Mouse (Mus musculus) neural tube, embryonic 12.5 days (tissue): ENCODE results near the gene 1700013G24Rik. TPM values are rescaled to one million over a fixed set of nuclear protein-coding genes. Genes with fewer than 3 reads are reported as not detected.

Experiments used
- ATAC-seq: fragments of 200-750 bp; cut with Nextera tagmentation; 2 replicates; pipeline ENCODE4 v1.8.0; 2017; ENCODE audit warnings: low read depth, mild to moderate bottlenecking, moderate TSS enrichment, moderate library complexity; ENCODE audit not compliant: low FRiP score
- H3K27ac ChIP-seq: fragments of 300-500 bp; sonication (generic); 2 replicates; pipeline ENCODE4 v1.5.1; 2016
- H3K27me3 ChIP-seq: fragments of 300-500 bp; sonication (generic); replicated peaks from 2 replicates; pipeline ENCODE4 v1.6.1; 2016; ENCODE audit warnings: mild to moderate bottlenecking
- H3K36me3 ChIP-seq: fragments of 300-500 bp; sonication (generic); 2 replicates; pipeline ENCODE4 v1.6.1; 2016; ENCODE audit warnings: mild to moderate bottlenecking
- H3K4me1 ChIP-seq: fragments of 300-500 bp; sonication (generic); 2 replicates; pipeline ENCODE4 v1.6.1; 2016
- H3K4me2 ChIP-seq: fragments of 300-500 bp; sonication (generic); replicated peaks from 2 replicates; pipeline ENCODE4 v1.6.1; 2016; ENCODE audit warnings: mild to moderate bottlenecking
- H3K4me3 ChIP-seq: fragments of 300-500 bp; sonication (generic); 2 replicates; pipeline ENCODE4 v1.5.1; 2016
- H3K9ac ChIP-seq: fragments of 300-500 bp; sonication (generic); 2 replicates; pipeline ENCODE4 v1.6.1; 2016; ENCODE audit warnings: mild to moderate bottlenecking
- H3K9me3 ChIP-seq: fragments of 300-500 bp; sonication (generic); 2 replicates; pipeline ENCODE4 v1.6.1; 2016; ENCODE audit warnings: mild to moderate bottlenecking
- WGBS: fragments of 180-500 bp; shearing (Covaris S2); methylation state at CpG from one replicate; pipeline ENCODE4 v1.1.7; 2016; 5-methylcytosine and 5-hydroxymethylcytosine counted together
- polyA plus RNA-seq: library from polyadenylated mRNA; unstranded; fragments of >200 nt; fragmentation: Nextera tagmentation; extraction: Ambion mirVana; gene quantifications from 2 replicates; pipeline ENCODE4 v1.2.1, GENCODE M21; 2016

The 1700013G24Rik gene
- polyA plus RNA-seq, 1 experiment from 2014 or later: not detected

GRCm38 (mm10) chr4:137480993-137481340, 27.9 kb downstream of the 1700013G24Rik start:
- peaks cover 69% of the 10 kb centered on the region for H3K4me1 ChIP-seq
- H3K27ac ChIP-seq: no peak overlapping the region
- H3K4me3 ChIP-seq: no peak overlapping the region

GRCm38 (mm10) chr4:137481381-137482030, 28.4 kb downstream of the 1700013G24Rik start:
- Histone ChIP-seq H3K4me1 (peaks cover 69% of the 10 kb centered on the region), H3K4me3 (no peak overlapping the region), H3K27ac (no peak overlapping the region), H3K27me3 (0 out of 2 replicates have a peak, but pooled peaks cover 2% of the 10 kb centered on the region), H3K9ac (no peak overlapping the region), H3K4me2 (no peak overlapping the region), H3K9me3 (no peaks in the 10 kb centered on the region), H3K36me3 (no peaks in the 10 kb centered on the region)
- ATAC-seq: no peak
- WGBS: 42% methylated on average over 13 of the region's 13 CpGs

More at GRCm38 (mm10) chr4:137480993-137481340, 27.9 kb downstream of the 1700013G24Rik start:
- H3K9me3 ChIP-seq: no peaks in the 10 kb centered on the region
- H3K27me3 ChIP-seq: 0 out of 2 replicates have a peak, but pooled peaks cover 6% of the 10 kb centered on the region
- H3K36me3 ChIP-seq: no peaks in the 10 kb centered on the region
- no peak overlapping the region for H3K4me2 ChIP-seq
- no peak for ATAC-seq
- WGBS: 12% methylated on average over 1 of the region's 1 CpGs
- no peak overlapping the region for H3K9ac ChIP-seq

GRCm38 (mm10) chr4:137483871-137484270, 30.8 kb downstream of the 1700013G24Rik start:
- Histone ChIP-seq H3K36me3 (no peaks in the 10 kb centered on the region), H3K27me3 (0 out of 2 replicates have a peak, but pooled peaks cover 2% of the 10 kb centered on the region), H3K9ac (no peak overlapping the region), H3K4me3 (no peak overlapping the region), H3K4me1 (peaks cover 84% of the 10 kb centered on the region), H3K27ac (no peak overlapping the region), H3K9me3 (no peaks in the 10 kb centered on the region), H3K4me2 (no peak overlapping the region)
- ATAC-seq: no peak
- 81% methylated on average over 16 of the region's 16 CpGs for WGBS

- Histone ChIP-seq H3K36me3 (no peaks in the 10 kb centered on the region), H3K27ac (no peak overlapping the region), H3K27me3 (no peaks in the 10 kb centered on the region), H3K9me3 (no peaks in the 10 kb centered on the region), H3K9ac (no peak overlapping the region), H3K4me3 (no peak overlapping the region), H3K4me1 (peaks cover 85% of the 10 kb centered on the region), H3K4me2 (no peak overlapping the region)
- WGBS: 74% methylated on average over 7 of the region's 7 CpGs
- ATAC-seq: no peak
Observed at GRCm38 (mm10) chr4:137484586-137484985, 31.5 kb downstream of the 1700013G24Rik start.

GRCm38 (mm10) chr4:137485258-137485960, 32.3 kb downstream of the 1700013G24Rik start:
- no peaks in the 10 kb centered on the region for H3K36me3 ChIP-seq
- no peak overlapping the region for H3K4me3 ChIP-seq
- H3K4me2 ChIP-seq: 0 out of 2 replicates have a peak overlapping the region, but pooled peaks have one; percentile 18
- no peaks in the 10 kb centered on the region for H3K27me3 ChIP-seq
- H3K4me1 ChIP-seq: peaks cover 77% of the 10 kb centered on the region
- H3K27ac ChIP-seq: no peak overlapping the region
- 22% methylated on average over 14 of the region's 14 CpGs for WGBS
- no peak for ATAC-seq
- 0 out of 2 replicates have a peak overlapping the region, but pooled peaks have one; percentile 18 for H3K9ac ChIP-seq
- no peaks in the 10 kb centered on the region for H3K9me3 ChIP-seq

DNA sequence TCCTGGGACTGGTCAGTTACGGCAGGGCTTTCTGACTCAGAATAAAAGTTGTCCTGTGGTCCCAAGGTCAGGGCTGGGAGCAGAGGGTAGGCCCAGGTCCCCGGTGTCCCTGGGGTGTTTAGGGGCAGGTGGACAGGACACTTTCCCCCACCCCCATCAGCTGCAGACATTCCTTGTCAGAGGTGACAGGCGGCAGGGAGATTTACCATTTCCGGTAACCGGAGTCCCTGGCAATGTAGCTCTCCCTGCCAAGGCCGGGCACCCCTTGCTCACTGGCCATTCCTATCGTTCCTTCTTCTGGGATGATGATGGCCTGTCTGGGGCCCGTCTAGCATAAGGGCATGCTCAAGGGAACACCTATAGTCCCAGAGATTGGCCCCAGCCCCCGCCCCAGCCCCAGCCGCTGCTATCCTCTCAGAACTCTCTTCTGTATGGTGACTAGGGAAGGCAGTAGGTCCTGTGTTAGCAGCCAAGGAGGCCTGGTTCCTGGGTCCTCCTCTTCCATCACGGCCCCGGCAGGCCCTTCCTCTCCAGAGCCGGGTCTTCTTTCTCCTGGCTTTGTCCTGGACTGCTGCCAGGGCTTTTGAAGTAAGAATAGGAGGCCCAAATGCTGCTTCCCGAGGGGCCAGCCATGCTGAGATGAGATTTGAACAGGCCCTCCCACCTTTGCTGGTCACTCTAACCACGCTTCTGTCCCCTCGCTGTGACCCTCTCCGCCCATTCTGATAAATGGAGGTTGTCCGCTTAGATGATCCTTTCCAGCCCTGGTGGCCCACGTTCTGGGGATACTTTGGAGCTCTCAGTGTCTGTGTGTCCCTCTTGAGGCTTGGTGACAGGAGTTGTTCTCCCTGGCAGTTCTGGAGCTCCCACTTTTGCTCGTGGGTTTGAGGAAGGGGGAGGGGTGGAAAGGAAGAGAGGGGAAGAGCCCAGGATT, 33.3 kb downstream of the 1700013G24Rik start:
- no peak overlapping the region for H3K27ac ChIP-seq
- H3K4me2 ChIP-seq: peak overlapping the region; percentile 18
- H3K27me3 ChIP-seq: no peaks in the 10 kb centered on the region
- H3K9me3 ChIP-seq: no peaks in the 10 kb centered on the region
- no peak for ATAC-seq
- H3K4me3 ChIP-seq: no peak overlapping the region
- peaks cover 67% of the 10 kb centered on the region for H3K4me1 ChIP-seq
- 35% methylated on average over 20 of the region's 20 CpGs for WGBS
- H3K36me3 ChIP-seq: no peaks in the 10 kb centered on the region
- peak overlapping the region; percentile 18; the same call in 1 of the 2 replicates for H3K9ac ChIP-seq

GRCm38 (mm10) chr4:137487286-137488000, 34.4 kb downstream of the 1700013G24Rik start:
- no peak overlapping the region for H3K9ac ChIP-seq
- no peak overlapping the region for H3K4me3 ChIP-seq
- H3K4me2 ChIP-seq: 0 out of 2 replicates have a peak overlapping the region, but pooled peaks have one; percentile 20
- H3K27ac ChIP-seq: no peak overlapping the region
- no peak for ATAC-seq
- H3K27me3 ChIP-seq: no peaks in the 10 kb centered on the region
- H3K4me1 ChIP-seq: peaks cover 56% of the 10 kb centered on the region
- WGBS: 42% methylated on average over 10 of the region's 10 CpGs
- no peaks in the 10 kb centered on the region for H3K9me3 ChIP-seq
- H3K36me3 ChIP-seq: no peaks in the 10 kb centered on the region

DNA sequence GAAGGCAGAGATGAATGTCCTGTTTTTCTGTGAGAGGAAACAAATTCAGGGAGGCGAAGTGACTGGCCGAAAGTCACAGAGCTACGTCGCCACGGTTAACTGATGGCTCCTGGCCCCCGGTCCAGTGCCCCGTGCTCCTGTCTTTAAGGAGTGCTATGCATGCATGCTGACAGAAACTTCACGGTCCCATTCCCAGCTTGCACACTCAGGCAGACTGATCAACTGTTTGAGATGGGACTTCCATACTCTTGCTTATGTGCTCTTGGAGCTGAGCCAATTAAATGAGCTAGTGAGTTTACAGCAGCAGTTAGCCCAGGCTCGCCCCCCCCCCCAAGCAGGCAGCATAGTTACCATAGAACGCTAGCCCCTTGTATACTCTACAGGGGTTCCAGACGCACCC, 35.0 kb downstream of the 1700013G24Rik start:
- no peak overlapping the region for H3K4me2 ChIP-seq
- no peak overlapping the region for H3K9ac ChIP-seq
- no peak overlapping the region for H3K4me3 ChIP-seq
- H3K9me3 ChIP-seq: no peaks in the 10 kb centered on the region
- H3K4me1 ChIP-seq: peaks cover 53% of the 10 kb centered on the region
- 39% methylated on average over 11 of the region's 11 CpGs for WGBS
- ATAC-seq: no peak
- H3K36me3 ChIP-seq: no peaks in the 10 kb centered on the region
- H3K27ac ChIP-seq: no peak overlapping the region
- no peaks in the 10 kb centered on the region for H3K27me3 ChIP-seq

- 13% methylated on average over 12 of the region's 12 CpGs for WGBS
- Histone ChIP-seq H3K9ac (0 out of 2 replicates have a peak overlapping the region, but pooled peaks have one; percentile 8), H3K27me3 (no peaks in the 10 kb centered on the region)
Observed at GRCm38 (mm10) chr4:137488571-137489303, 35.7 kb downstream of the 1700013G24Rik start.

DNA sequence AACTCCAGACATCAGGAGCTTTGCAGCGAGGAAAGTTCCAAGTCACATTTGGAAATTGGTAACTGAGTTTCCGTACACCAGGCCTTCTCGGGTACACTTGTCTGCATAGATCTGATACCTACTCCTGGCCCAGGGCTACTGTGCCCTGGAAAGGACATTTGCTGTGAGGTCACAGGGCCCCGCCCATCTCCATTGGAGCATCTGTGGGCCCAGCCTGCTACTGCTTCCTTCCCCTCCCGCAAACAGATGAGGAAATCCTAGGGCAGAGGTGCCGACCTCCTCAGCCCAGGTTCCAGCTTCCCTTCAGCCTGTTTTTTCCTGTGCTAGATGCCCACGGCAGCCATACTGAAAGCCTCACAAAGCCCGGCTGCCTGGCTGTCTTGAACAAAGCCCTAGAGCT, 36.9 kb downstream of the 1700013G24Rik start:
- H3K4me2 ChIP-seq: no peak overlapping the region
- peaks cover 54% of the 10 kb centered on the region for H3K4me1 ChIP-seq
- ATAC-seq: no peak
- WGBS: 61% methylated on average over 8 of the region's 8 CpGs
- H3K27ac ChIP-seq: no peak overlapping the region
- H3K4me3 ChIP-seq: no peak overlapping the region
- H3K9me3 ChIP-seq: no peaks in the 10 kb centered on the region
- H3K27me3 ChIP-seq: no peaks in the 10 kb centered on the region
- H3K9ac ChIP-seq: no peak overlapping the region
- no peaks in the 10 kb centered on the region for H3K36me3 ChIP-seq

More at GRCm38 (mm10) chr4:137488571-137489303, 35.7 kb downstream of the 1700013G24Rik start:
- Histone ChIP-seq H3K4me1 (peaks cover 53% of the 10 kb centered on the region), H3K36me3 (no peaks in the 10 kb centered on the region), H3K4me3 (no peak overlapping the region), H3K27ac (no peak overlapping the region), H3K4me2 (peak overlapping the region; percentile 30; the same call in 1 of the 2 replicates), H3K9me3 (no peaks in the 10 kb centered on the region)
- ATAC-seq: no peak

GRCm38 (mm10) chr4:137492563-137492962, 39.5 kb downstream of the 1700013G24Rik start:
- Histone ChIP-seq H3K4me1 (peaks cover 33% of the 10 kb centered on the region), H3K9me3 (no peaks in the 10 kb centered on the region), H3K4me3 (no peak overlapping the region), H3K27me3 (no peaks in the 10 kb centered on the region), H3K27ac (no peak overlapping the region), H3K9ac (no peak overlapping the region), H3K4me2 (no peak overlapping the region), H3K36me3 (no peaks in the 10 kb centered on the region)
- WGBS: 80% methylated on average over 11 of the region's 11 CpGs
- ATAC-seq: no peak
